Mouse (Mus musculus): ENCODE measurements around the gene Ptpre.
"Not testable (repeated sequence)": the region's sequence is repeated elsewhere in the genome, so short reads cannot be mapped to it uniquely, and the experiment has no call there.

Ptpre gene

GRCm38 (mm10) chr7:135684938-135685337 lies 147.7 kb downstream of the Ptpre start:
- DNase-seq (ENCODE audit: low spot score in 2 of 2) = peak in 1 of 2 experiments; percentile 33

- DNase-seq (ENCODE audit: low spot score in 2 of 2) = no peak
Measured at GRCm38 (mm10) chr7:135689396-135689795, 152.1 kb downstream of the Ptpre start.

GRCm38 (mm10) chr7:135691941-135692340 lies 154.7 kb downstream of the Ptpre start:
- no peak for DNase-seq (ENCODE audit: low spot score in 2 of 2)

- no peak for DNase-seq (ENCODE audit: low spot score in 2 of 2)
Measured at GRCm38 (mm10) chr7:135694130-135694529, 156.8 kb downstream of the Ptpre start.

GRCm38 (mm10) chr7:135694796-135695195 lies 157.5 kb downstream of the Ptpre start:
- no peak for DNase-seq (ENCODE audit: low spot score in 2 of 2)

- no peak for DNase-seq (ENCODE audit: low spot score in 2 of 2)
Measured at GRCm38 (mm10) chr7:135696127-135696526, 158.8 kb downstream of the Ptpre start.

- DNase-seq (ENCODE audit: low spot score in 2 of 2) = not testable (repeated sequence)
Measured at GRCm38 (mm10) chr7:135697021-135697740, 159.9 kb downstream of the Ptpre start.

GRCm38 (mm10) chr7:135698362-135698761 lies 161.1 kb downstream of the Ptpre start:
- DNase-seq (ENCODE audit: low spot score in 2 of 2) = no peak

GRCm38 (mm10) chr7:135699351-135699750 lies 162.1 kb downstream of the Ptpre start:
- DNase-seq (ENCODE audit: low spot score in 2 of 2) = not testable (repeated sequence)

- no peak for DNase-seq (ENCODE audit: low spot score in 2 of 2)
Measured at GRCm38 (mm10) chr7:135703600-135704148, 166.4 kb downstream of the Ptpre start.

- DNase-seq (ENCODE audit: low spot score in 2 of 2) = no peak
Measured at GRCm38 (mm10) chr7:135704251-135704650, 167.0 kb downstream of the Ptpre start.

GRCm38 (mm10) chr7:135705083-135705482 lies 167.8 kb downstream of the Ptpre start:
- no peak for DNase-seq (ENCODE audit: low spot score in 2 of 2)

- DNase-seq (ENCODE audit: low spot score in 2 of 2) = no peak
Measured at GRCm38 (mm10) chr7:135705753-135706152, 168.5 kb downstream of the Ptpre start.

GRCm38 (mm10) chr7:135710702-135711101 lies 173.4 kb downstream of the Ptpre start:
- no peak for DNase-seq (ENCODE audit: low spot score in 2 of 2)

GRCm38 (mm10) chr7:135712534-135712933 lies 175.3 kb downstream of the Ptpre start:
- no peak for DNase-seq (ENCODE audit: low spot score in 2 of 2)

GRCm38 (mm10) chr7:135713326-135713725 lies 176.0 kb downstream of the Ptpre start:
- no peak for DNase-seq (ENCODE audit: low spot score in 2 of 2)

GRCm38 (mm10) chr7:135715166-135715565 lies 177.9 kb downstream of the Ptpre start:
- no peak for DNase-seq (ENCODE audit: low spot score in 2 of 2)

- peak; percentile 51 to 82 for DNase-seq (ENCODE audit: low spot score in 2 of 2)
Measured at GRCm38 (mm10) chr7:135715642-135716444, 178.6 kb downstream of the Ptpre start, which contains the start of gene Mki67. Gene Mki67 (minus strand): TSS chr7:135716361.

- DNase-seq (ENCODE audit: low spot score in 2 of 2) = peak; percentile 93 to 94
Measured at GRCm38 (mm10) chr7:135716445-135716877, 179.2 kb downstream of the Ptpre start.

GRCm38 (mm10) chr7:135716968-135717557 lies 179.8 kb downstream of the Ptpre start:
- DNase-seq (ENCODE audit: low spot score in 2 of 2) = peak in 1 of 2 experiments; percentile 26

- DNase-seq (ENCODE audit: low spot score in 2 of 2) = peak; percentile 66 to 80
Measured at GRCm38 (mm10) chr7:135721436-135721992, 184.2 kb downstream of the Ptpre start.
